10 mouse cellular contexts compared by ENCODE assay signal in the genomic region with DNA sequence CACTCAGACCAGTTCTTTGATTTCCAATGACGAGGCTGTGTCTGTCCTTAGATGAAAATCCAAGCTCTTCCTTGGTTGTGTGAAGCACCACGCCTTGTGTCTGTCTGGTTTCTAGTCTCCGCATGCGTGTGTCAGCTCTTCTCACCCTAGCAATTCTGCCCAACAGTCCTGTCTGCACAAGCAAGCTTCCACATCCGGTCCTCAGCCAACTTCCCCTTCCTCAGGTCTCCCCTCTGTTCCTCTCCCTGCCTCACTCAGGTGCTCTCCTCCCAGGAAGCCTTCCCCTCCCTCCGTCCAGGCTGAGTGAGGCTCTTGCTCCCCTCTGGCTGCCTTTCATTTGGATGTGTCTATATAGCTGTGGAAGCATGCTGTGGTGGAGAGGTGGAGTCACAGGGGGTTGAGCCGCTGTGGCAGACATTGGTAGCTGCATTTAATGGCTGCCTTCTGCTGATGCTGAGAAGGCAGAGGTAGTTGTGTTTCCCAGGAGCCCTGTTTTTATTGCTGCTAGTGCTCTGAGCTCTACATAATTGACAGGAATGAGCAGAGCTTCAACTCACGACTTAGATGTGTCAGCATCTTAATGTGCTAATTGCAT.
DNase-seq lines count a peak whose midpoint lies in the region; ATAC-seq and TF ChIP-seq lines count a peak whose summit lies in the region.
"Had no signal": no experiment of that assay in that cellular context is flagged by ENCODE, and none has a peak within 500 bp of the region (broad histone marks: within the 10 kb centered on the region; RNA-seq: fewer than 3 reads in every experiment).

No protein-coding gene starts in this region.

- no peak overlapping the region for H3K4me2 ChIP-seq in hindbrain, embryonic 12.5 days (replicated peaks)

- H3K27ac ChIP-seq in layer of hippocampus, adult 2 months: 0 out of 2 replicates have a peak overlapping the region, but pooled peaks have one; percentile 7
- peak overlapping the region; percentile 64 for H3K27ac ChIP-seq in hindbrain, embryonic 12.5 days
- H3K27ac ChIP-seq: left cerebral cortex, adult 2 months had no signal

- WGBS in hindbrain, embryonic 12.5 days: 67% methylated on average over 8 of the region's 8 CpGs

- peaks cover 30% of the 10 kb centered on the region for H3K4me1 ChIP-seq in hindbrain, embryonic 12.5 days

- ATAC-seq in hindbrain, embryonic 12.5 days (ENCODE audit: low FRiP score): no peak

- intact Hi-C loops in left cerebral cortex, postnatal 10 days (cut with DNase I): no loop called here

- H3K9me3 ChIP-seq in hindbrain, embryonic 12.5 days (replicated peaks): no peaks in the 10 kb centered on the region

- no peaks in the 10 kb centered on the region for H3K27me3 ChIP-seq in hindbrain, embryonic 12.5 days

- no peak overlapping the region for H3K4me3 ChIP-seq in layer of hippocampus, adult 2 months
- no peak overlapping the region for H3K4me3 ChIP-seq in hindbrain, embryonic 12.5 days
- H3K4me3 ChIP-seq: left cerebral cortex, adult 2 months had no signal

- no peak overlapping the region for H3K9ac ChIP-seq in hindbrain, embryonic 12.5 days

- DNase-seq in layer of hippocampus, adult 2 months (ENCODE audit: low spot score in 2 of 2): no peak
- DNase-seq in layer of hippocampus, adult 9-10 months (ENCODE audit: low spot score): no peak
- peak; percentile 18 for DNase-seq in R1 (ENCODE audit: low read depth, low spot score)
- peak; percentile 14 for DNase-seq in naive thymus-derived CD4-positive, alpha-beta T cell, adult 2 months (ENCODE audit: low read depth)
- DNase-seq in c-Kit-positive CD71-positive TER-119-positive erythroid progenitor cells, embryonic 14.5 days (ENCODE audit: low spot score): no peak
- no peak for DNase-seq in left cerebral cortex, postnatal 10 days (ENCODE audit: extremely low spot score in 1 of 2, low spot score in 2 of 2)
- DNase-seq in adrenal gland, adult 18-20 months (ENCODE audit: low spot score in 2 of 2): no peak
- DNase-seq: gastrocnemius, postnatal 10 days had no signal

- peaks cover 5% of the 10 kb centered on the region; the same call in 1 of the 2 replicates for H3K36me3 ChIP-seq in hindbrain, embryonic 12.5 days

- TF ChIP-seq CTCF in layer of hippocampus, adult 2 months (conservative IDR thresholded peaks at IDR 0.05): no peak

Comparison
In these comparisons a context has a peak if more than half of its experiments do, and no peak if none do; other contexts are left out.
1. DNase-seq: peak in R1 (single experiment) and naive thymus-derived CD4-positive, alpha-beta T cell, adult 2 months (single experiment); none in layer of hippocampus, adult 2 months (0 of 2), layer of hippocampus, adult 9-10 months (single experiment), c-Kit-positive CD71-positive TER-119-positive erythroid progenitor cells, embryonic 14.5 days (single experiment), left cerebral cortex, postnatal 10 days (0 of 2) and adrenal gland, adult 18-20 months (0 of 2).